Mouse (Mus musculus) ES-Bruce4 (cell line): ENCODE data around the gene 1700029H14Rik.

ENCODE experiments used
- CTCF ChIP-seq: IDR thresholded peaks from one replicate; pipeline ENCODE4 v1.8.1; 2011; ENCODE audit warnings: low read depth, low read length
- POLR2A ChIP-seq: IDR thresholded peaks from one replicate; pipeline ENCODE4 v1.8.1; 2011; ENCODE audit warnings: low read length; ENCODE audit not compliant: insufficient read depth

DNA sequence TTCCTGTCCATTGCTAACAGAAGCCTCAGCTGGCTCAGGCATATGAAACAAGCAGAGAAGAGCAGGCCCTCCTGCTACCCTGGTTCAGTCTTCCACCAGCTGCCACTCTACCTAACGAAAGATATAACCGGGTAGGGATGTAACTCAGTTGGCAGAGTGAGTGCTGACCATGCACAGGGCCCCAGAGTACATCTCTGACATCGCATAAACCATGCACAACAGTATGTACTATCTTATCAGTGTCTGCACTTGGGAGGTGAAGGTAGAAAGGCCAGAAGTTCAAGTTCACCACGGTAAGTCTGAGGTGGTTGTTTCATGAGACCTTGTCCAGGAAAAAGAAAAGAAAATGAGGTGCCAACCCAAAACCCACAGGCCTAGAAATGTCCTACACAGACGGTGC lies 47.7 kb upstream of the 1700029H14Rik start:
- TF ChIP-seq POLR2A: no peak
- no peak for TF ChIP-seq CTCF
